17 mouse cellular contexts compared by ENCODE assay signal in the genomic region with DNA sequence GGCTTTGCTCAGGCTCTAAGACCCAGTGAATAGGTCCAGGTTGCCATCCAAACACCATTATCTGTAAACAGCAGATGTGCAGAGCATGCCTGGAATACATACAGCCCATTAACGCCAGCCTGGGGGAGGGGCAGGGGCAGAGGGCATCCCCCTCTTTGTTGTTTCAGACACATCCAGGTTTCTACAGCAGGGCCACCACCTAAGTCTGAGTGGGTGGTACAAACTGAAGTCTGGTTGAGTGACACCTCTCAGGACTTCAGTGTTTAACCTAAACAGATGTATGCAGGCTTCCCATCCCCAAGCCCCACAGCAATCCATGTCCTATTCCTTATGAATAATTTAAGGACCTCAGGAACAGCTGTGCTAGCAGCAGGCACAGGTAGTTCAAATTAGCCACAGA.
DNase-seq lines count a peak whose midpoint lies in the region; ATAC-seq lines count a peak whose summit lies in the region.
"Had no signal": no experiment of that assay in that cellular context is flagged by ENCODE, and none has a peak within 500 bp of the region (broad histone marks: within the 10 kb centered on the region; RNA-seq: fewer than 3 reads in every experiment).

No protein-coding gene starts in this region.

- H3K4me2 ChIP-seq in neural tube, embryonic 12.5 days (replicated peaks), result no peak overlapping the region
- no peak overlapping the region for H3K4me2 ChIP-seq in hindbrain, embryonic 16.5 days (ENCODE audit: low read length)
- no peak overlapping the region for H3K4me2 ChIP-seq in midbrain, embryonic 15.5 days
- H3K4me2 ChIP-seq: forebrain, embryonic 13.5 days; liver, embryonic 15.5 days had no signal

- no peaks in the 10 kb centered on the region for H3K36me3 ChIP-seq in neural tube, embryonic 12.5 days
- no peaks in the 10 kb centered on the region for H3K36me3 ChIP-seq in hindbrain, embryonic 10.5 days
- no peaks in the 10 kb centered on the region for H3K36me3 ChIP-seq in hindbrain, embryonic 16.5 days (ENCODE audit: control insufficient read depth, insufficient read depth, low read length)
- no peaks in the 10 kb centered on the region for H3K36me3 ChIP-seq in midbrain, embryonic 15.5 days (replicated peaks)
- H3K36me3 ChIP-seq: liver, embryonic 15.5 days had no signal

- H3K27ac ChIP-seq in neural tube, embryonic 12.5 days, result no peak overlapping the region
- H3K27ac ChIP-seq in hindbrain, embryonic 10.5 days, result 0 out of 2 replicates have a peak overlapping the region, but pooled peaks have one; percentile 64
- no peak overlapping the region for H3K27ac ChIP-seq in hindbrain, embryonic 16.5 days (ENCODE audit: low read depth, low read length)
- H3K27ac ChIP-seq in midbrain, embryonic 15.5 days, result no peak overlapping the region
- H3K27ac ChIP-seq: forebrain, embryonic 13.5 days; kidney, postnatal 0 days; liver, embryonic 15.5 days had no signal

- no peaks in the 10 kb centered on the region for H3K27me3 ChIP-seq in neural tube, embryonic 12.5 days (replicated peaks)
- H3K27me3 ChIP-seq in hindbrain, embryonic 10.5 days (ENCODE audit: insufficient read depth, poor library complexity, severe bottlenecking), result no peaks in the 10 kb centered on the region
- no peaks in the 10 kb centered on the region for H3K27me3 ChIP-seq in hindbrain, embryonic 16.5 days (replicated peaks; ENCODE audit: control insufficient read depth, insufficient read depth, low read length)
- no peaks in the 10 kb centered on the region for H3K27me3 ChIP-seq in midbrain, embryonic 15.5 days (replicated peaks)
- H3K27me3 ChIP-seq: forebrain, embryonic 13.5 days; liver, embryonic 15.5 days had no signal

- no peak for DNase-seq in neural tube, embryonic 10.5 days (ENCODE audit: extremely low spot score, low spot score)
- DNase-seq in hindbrain, embryonic 10.5 days (ENCODE audit: low spot score), result peak; percentile 36
- DNase-seq in right cerebral cortex, adult 2 months (ENCODE audit: low spot score in 2 of 2), result no peak
- no peak for DNase-seq in urinary bladder, postnatal 10 days (ENCODE audit: low spot score)
- no peak for DNase-seq in kidney, postnatal 25 days
- DNase-seq: cerebellum, adult 8-10 months; gastrocnemius, postnatal 10 days; heart, postnatal 36 days; right cerebral cortex, adult 18-20 months; thymus, postnatal 36 days had no signal

- peak; percentile 25; the same call in 1 of the 2 replicates for ATAC-seq in neural tube, embryonic 12.5 days (ENCODE audit: low FRiP score, low read depth)
- ATAC-seq in hindbrain, embryonic 16.5 days, result 0 out of 2 replicates have a peak, but pooled peaks have one; percentile 28
- peak; percentile 66; the same call in 1 of the 2 replicates for ATAC-seq in midbrain, embryonic 15.5 days (replicated peaks)
- ATAC-seq: forebrain, embryonic 13.5 days; intestine, embryonic 16.5 days had no signal

- H3K9ac ChIP-seq in neural tube, embryonic 12.5 days, result no peak overlapping the region
- H3K9ac ChIP-seq in hindbrain, embryonic 16.5 days (ENCODE audit: low read depth, low read length), result no peak overlapping the region
- no peak overlapping the region for H3K9ac ChIP-seq in midbrain, embryonic 15.5 days
- H3K9ac ChIP-seq: forebrain, embryonic 13.5 days; liver, embryonic 15.5 days had no signal

- 52% methylated on average over 1 of the region's 1 CpGs for WGBS in neural tube, embryonic 12.5 days
- WGBS in hindbrain, embryonic 10.5 days, result 48% methylated on average over 1 of the region's 1 CpGs
- 41% methylated on average over 1 of the region's 1 CpGs for WGBS in hindbrain, embryonic 16.5 days
- 39% methylated on average over 1 of the region's 1 CpGs for WGBS in midbrain, embryonic 15.5 days

- H3K9me3 ChIP-seq in neural tube, embryonic 12.5 days, result 0 out of 2 replicates have a peak, but pooled peaks cover 8% of the 10 kb centered on the region
- 0 out of 2 replicates have a peak, but pooled peaks cover 2% of the 10 kb centered on the region for H3K9me3 ChIP-seq in hindbrain, embryonic 10.5 days
- H3K9me3 ChIP-seq in hindbrain, embryonic 16.5 days (ENCODE audit: control insufficient read depth, low read length), result no peaks in the 10 kb centered on the region; the same call in 1 of the 2 replicates
- H3K9me3 ChIP-seq in midbrain, embryonic 15.5 days, result no peaks in the 10 kb centered on the region
- H3K9me3 ChIP-seq: liver, embryonic 15.5 days had no signal

- H3K4me3 ChIP-seq in neural tube, embryonic 12.5 days, result no peak overlapping the region
- no peak overlapping the region for H3K4me3 ChIP-seq in hindbrain, embryonic 10.5 days
- no peak overlapping the region for H3K4me3 ChIP-seq in hindbrain, embryonic 16.5 days (ENCODE audit: low read length)
- no peak overlapping the region for H3K4me3 ChIP-seq in midbrain, embryonic 15.5 days
- H3K4me3 ChIP-seq: forebrain, embryonic 13.5 days; liver, embryonic 15.5 days had no signal

- H3K4me1 ChIP-seq in neural tube, embryonic 12.5 days, result peaks cover 4% of the 10 kb centered on the region
- H3K4me1 ChIP-seq in hindbrain, embryonic 10.5 days (replicated peaks), result peaks cover 25% of the 10 kb centered on the region
- peaks cover 3% of the 10 kb centered on the region; the same call in 1 of the 2 replicates for H3K4me1 ChIP-seq in hindbrain, embryonic 16.5 days (ENCODE audit: control insufficient read depth, insufficient read depth, low read depth, low read length)
- peaks cover 13% of the 10 kb centered on the region for H3K4me1 ChIP-seq in midbrain, embryonic 15.5 days
